Mouse (Mus musculus) ES-E14 (cell line): ENCODE measurements at regions not wholly inside any gene's neighbourhood (a gene's known extent, or its start where the extent isn't known, plus 50 kb on each side); places are given as distances from the start of the nearest gene placed in this dataset.

Experiments
- CHD2 ChIP-seq: IDR thresholded peaks from 2 replicates; pipeline ENCODE4 v1.6.1; 2014; ENCODE audit warnings: mild to moderate bottlenecking, low read depth, low read length, inconsistent platforms
- HCFC1 ChIP-seq: IDR thresholded peaks from 2 replicates; pipeline ENCODE4 v1.6.1; 2012; ENCODE audit warnings: low read length, inconsistent platforms, borderline replicate concordance; ENCODE audit not compliant: insufficient read depth
- MAFK ChIP-seq: IDR thresholded peaks from 2 replicates; pipeline ENCODE4 v1.6.1; 2014; ENCODE audit warnings: mild to moderate bottlenecking, low read depth, low read length, inconsistent platforms; ENCODE audit not compliant: insufficient read depth
- ZC3H11A ChIP-seq: IDR thresholded peaks from 2 replicates; pipeline ENCODE4 v1.6.1; 2012; ENCODE audit warnings: low read depth, mild to moderate bottlenecking, inconsistent platforms, low read length, borderline replicate concordance

- TF ChIP-seq MAFK (no peak), CHD2 (no peak), ZC3H11A (no peak), HCFC1 (no peak)
Measured at GRCm38 (mm10) chr3:149146673-149147072, 156.3 kb upstream of the Adgrl2 start.
